Mouse (Mus musculus) midbrain, embryonic 16.5 days (tissue): Measurements from ENCODE around the gene Cuedc2. TPM values are rescaled to one million over a fixed set of nuclear protein-coding genes. Genes with fewer than 3 reads are reported as not detected.

ENCODE experiments used
- ATAC-seq: fragments of 200-750 bp; cut with Nextera tagmentation; 2 replicates; pipeline ENCODE4 v1.8.0; 2017; ENCODE audit warnings: moderate TSS enrichment
- H3K27ac ChIP-seq: fragments of 300-500 bp; sonication (generic); 2 replicates; pipeline ENCODE4 v1.5.1; 2014; ENCODE audit warnings: mild to moderate bottlenecking, low read length, mixed read lengths
- H3K27me3 ChIP-seq: fragments of 300-500 bp; sonication (generic); 2 replicates; pipeline ENCODE4 v1.6.1; 2014; ENCODE audit warnings: low read depth, low read length, mixed read lengths; ENCODE audit not compliant: control insufficient read depth, insufficient read depth
- H3K36me3 ChIP-seq: fragments of 300-500 bp; sonication (generic); 2 replicates; pipeline ENCODE4 v1.6.1; 2014; ENCODE audit warnings: mild to moderate bottlenecking, low read length, moderate library complexity, mixed read lengths; ENCODE audit not compliant: control insufficient read depth, insufficient read depth
- H3K4me1 ChIP-seq: fragments of 300-500 bp; sonication (generic); 2 replicates; pipeline ENCODE4 v1.6.1; 2014; ENCODE audit warnings: mild to moderate bottlenecking, low read length, mixed read lengths; ENCODE audit not compliant: control insufficient read depth, insufficient read depth
- H3K4me2 ChIP-seq: fragments of 300-500 bp; sonication (generic); 2 replicates; pipeline ENCODE4 v1.6.1; 2014; ENCODE audit warnings: mild to moderate bottlenecking, low read length, mixed read lengths
- H3K4me3 ChIP-seq: fragments of 300-500 bp; sonication (generic); 2 replicates; pipeline ENCODE4 v1.5.1; 2014; ENCODE audit warnings: low read depth, mild to moderate bottlenecking, low read length, moderate library complexity, mixed read lengths
- H3K9ac ChIP-seq: fragments of 300-500 bp; sonication (generic); 2 replicates; pipeline ENCODE4 v1.6.1; 2014; ENCODE audit warnings: low read depth, low read length, mixed read lengths
- H3K9me3 ChIP-seq: fragments of 300-500 bp; sonication (generic); replicated peaks from 2 replicates; pipeline ENCODE4 v1.6.1; 2014; ENCODE audit warnings: mild to moderate bottlenecking, low read length, mixed read lengths; ENCODE audit not compliant: control insufficient read depth, poor library complexity, severe bottlenecking
- WGBS: fragments of 180-500 bp; shearing (Covaris S2); extraction: QIAGEN DNeasy Blood & Tissue Kit; methylation state at CpG from one replicate; pipeline ENCODE4 v1.1.7; 2014; 5-methylcytosine and 5-hydroxymethylcytosine counted together
- polyA plus RNA-seq: library from polyadenylated mRNA; unstranded; fragments of >200 nt; fragmentation: Nextera tagmentation; extraction: Ambion mirVana; gene quantifications from 2 replicates; pipeline ENCODE4 v1.2.1, GENCODE M21; 2015

The Cuedc2 gene
- polyA plus RNA-seq, 1 experiment from 2014 or later = 332 TPM

DNA sequence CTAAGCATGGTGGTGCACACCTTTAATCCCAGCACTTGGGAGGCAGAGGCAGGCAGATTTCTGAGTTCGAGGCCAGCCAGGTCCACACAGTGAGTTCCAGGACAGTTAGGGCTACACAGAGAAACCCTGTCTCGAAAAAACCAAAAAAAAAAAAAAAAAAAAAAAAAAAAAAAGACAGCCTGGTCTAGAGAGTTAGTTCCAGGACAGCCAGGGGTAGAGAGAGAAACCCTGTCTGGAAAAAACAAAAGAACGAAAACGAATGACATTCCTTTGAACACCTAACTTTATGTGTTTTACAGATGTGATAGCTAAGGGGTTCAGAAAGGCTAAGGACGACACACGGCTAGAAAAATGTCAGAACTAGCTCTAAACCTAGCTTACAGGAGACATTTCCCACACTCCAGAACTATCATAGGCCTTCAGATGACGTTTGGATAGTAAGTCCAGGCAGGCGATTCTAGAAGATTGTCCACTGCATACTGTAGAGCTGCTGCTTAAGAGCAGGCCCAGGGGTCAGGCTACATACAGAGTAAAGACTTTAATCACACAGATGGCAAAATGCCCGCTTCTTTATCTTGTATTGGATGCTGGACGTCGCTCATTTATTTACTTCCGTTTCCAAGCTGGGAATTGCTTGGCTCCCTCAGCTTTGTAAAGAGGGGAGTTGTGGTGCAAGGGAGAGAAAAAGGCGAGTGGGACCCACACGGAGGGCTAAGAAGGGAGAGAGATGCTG lies 9.6 kb upstream of the Cuedc2 start:
- peak overlapping the region; percentile 94 for H3K9ac ChIP-seq
- H3K4me1 ChIP-seq = peaks cover 18% of the 10 kb centered on the region
- peak overlapping the region; percentile 88 for H3K4me2 ChIP-seq
- H3K36me3 ChIP-seq = no peaks in the 10 kb centered on the region
- peak; percentile 18; the same call in 1 of the 2 replicates for ATAC-seq
- H3K4me3 ChIP-seq = peak overlapping the region; percentile 80
- peak overlapping the region; percentile 89 for H3K27ac ChIP-seq
- WGBS = 29% methylated on average over 14 of the region's 14 CpGs
- no peaks in the 10 kb centered on the region for H3K9me3 ChIP-seq
- H3K27me3 ChIP-seq = peaks cover 5% of the 10 kb centered on the region; the same call in 1 of the 2 replicates

DNA sequence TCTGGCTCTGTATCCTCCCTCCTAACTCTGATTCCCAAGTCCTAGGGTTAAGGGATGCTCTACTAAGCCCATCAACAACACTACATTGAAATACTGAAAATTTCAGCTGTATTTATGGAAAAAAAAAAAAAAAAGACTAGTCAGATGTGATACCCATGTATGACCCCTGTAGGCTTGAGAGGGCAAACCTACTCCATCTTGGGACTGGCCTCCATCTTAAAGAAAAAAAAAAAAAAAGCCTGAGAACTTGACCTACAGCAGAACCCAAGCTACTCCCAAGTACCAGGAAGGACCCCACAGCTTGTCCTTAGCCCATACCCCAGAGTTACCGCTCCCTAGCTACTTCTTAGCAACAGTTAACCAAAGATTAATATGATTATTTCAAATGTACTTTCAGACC lies 8.6 kb upstream of the Cuedc2 start:
- Histone ChIP-seq H3K27me3 (peaks cover 5% of the 10 kb centered on the region; the same call in 1 of the 2 replicates), H3K4me1 (peaks cover 18% of the 10 kb centered on the region), H3K9me3 (no peaks in the 10 kb centered on the region), H3K27ac (no peak overlapping the region), H3K4me2 (no peak overlapping the region), H3K4me3 (no peak overlapping the region), H3K9ac (no peak overlapping the region), H3K36me3 (no peaks in the 10 kb centered on the region)
- no peak for ATAC-seq
- 100% methylated on average over 1 of the region's 1 CpGs for WGBS

DNA sequence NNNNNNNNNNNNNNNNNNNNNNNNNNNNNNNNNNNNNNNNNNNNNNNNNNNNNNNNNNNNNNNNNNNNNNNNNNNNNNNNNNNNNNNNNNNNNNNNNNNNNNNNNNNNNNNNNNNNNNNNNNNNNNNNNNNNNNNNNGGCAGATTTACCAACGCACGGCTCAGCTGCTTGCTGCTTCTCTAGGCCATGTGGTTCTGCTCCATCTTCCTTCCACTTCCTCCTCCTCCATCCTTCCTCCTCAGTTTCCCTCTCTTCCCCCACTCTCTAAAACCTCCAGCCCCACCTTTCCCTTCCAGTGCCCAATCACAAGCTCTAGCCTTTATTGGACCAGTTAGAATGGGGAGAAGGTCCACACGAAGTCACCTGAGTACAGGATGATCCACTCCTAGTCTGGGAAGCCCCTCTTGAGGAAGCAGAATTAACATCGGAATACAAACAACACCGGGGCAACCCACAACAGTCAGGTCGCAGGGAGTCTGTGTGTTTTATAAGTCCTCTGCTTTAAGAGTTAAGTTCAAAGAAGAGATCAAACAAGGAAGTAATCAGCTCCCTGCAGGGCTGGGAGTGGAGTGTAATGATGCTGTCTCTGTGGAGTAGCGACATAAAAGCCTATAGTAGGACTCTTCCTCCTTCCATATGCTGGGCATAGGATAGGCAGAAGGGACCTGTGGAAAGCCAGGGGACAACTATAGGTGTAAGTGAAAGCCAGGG lies 6.4 kb upstream of the Cuedc2 start:
- 23% methylated on average over 7 of the region's 7 CpGs for WGBS
- Histone ChIP-seq H3K4me1 (peaks cover 15% of the 10 kb centered on the region), H3K27ac (no peak overlapping the region), H3K4me3 (no peak overlapping the region), H3K9me3 (no peaks in the 10 kb centered on the region), H3K36me3 (no peaks in the 10 kb centered on the region), H3K9ac (no peak overlapping the region), H3K4me2 (no peak overlapping the region), H3K27me3 (peaks cover 5% of the 10 kb centered on the region; the same call in 1 of the 2 replicates)
- no peak for ATAC-seq

DNA sequence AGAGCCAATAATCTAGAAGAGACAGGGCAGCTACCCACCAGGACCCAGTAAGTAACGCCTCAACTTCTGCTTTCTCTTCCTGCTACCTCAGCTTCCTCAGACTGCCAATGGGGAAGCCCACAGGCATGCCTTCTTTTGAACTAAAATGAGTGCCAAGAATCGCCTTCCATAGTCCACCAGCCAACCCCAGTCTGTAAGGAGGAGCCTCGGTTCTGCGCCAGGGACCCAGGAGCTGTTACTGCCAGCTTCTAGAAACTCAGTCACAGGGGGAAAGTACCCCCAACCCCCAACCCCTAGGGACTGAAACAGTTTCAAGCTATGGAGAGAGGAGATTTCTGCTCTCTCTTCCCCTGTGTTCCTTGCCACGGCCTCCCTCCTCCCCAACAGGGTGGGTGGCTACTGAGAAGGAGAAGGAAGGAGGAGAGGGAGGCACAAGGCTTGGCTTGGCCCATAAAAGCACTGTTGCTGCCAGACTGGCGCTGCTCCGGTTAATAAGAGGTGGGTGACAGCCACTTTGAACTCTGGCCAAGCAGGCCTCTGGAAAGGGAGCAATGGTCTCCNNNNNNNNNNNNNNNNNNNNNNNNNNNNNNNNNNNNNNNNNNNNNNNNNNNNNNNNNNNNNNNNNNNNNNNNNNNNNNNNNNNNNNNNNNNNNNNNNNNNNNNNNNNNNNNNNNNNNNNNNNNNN lies 927 bp upstream of the Cuedc2 start:
- peak overlapping the region; percentile 54 for H3K4me2 ChIP-seq
- peak; percentile 19; the same call in 1 of the 2 replicates for ATAC-seq
- H3K27me3 ChIP-seq = peaks cover 3% of the 10 kb centered on the region; the same call in 1 of the 2 replicates
- peak overlapping the region; percentile 67 for H3K27ac ChIP-seq
- H3K9ac ChIP-seq = no peak overlapping the region; the same call in 1 of the 2 replicates
- H3K9me3 ChIP-seq = no peaks in the 10 kb centered on the region
- H3K36me3 ChIP-seq = no peaks in the 10 kb centered on the region
- WGBS = 77% methylated on average over 6 of the region's 7 CpGs
- H3K4me1 ChIP-seq = peaks cover 15% of the 10 kb centered on the region
- no peak overlapping the region for H3K4me3 ChIP-seq

DNA sequence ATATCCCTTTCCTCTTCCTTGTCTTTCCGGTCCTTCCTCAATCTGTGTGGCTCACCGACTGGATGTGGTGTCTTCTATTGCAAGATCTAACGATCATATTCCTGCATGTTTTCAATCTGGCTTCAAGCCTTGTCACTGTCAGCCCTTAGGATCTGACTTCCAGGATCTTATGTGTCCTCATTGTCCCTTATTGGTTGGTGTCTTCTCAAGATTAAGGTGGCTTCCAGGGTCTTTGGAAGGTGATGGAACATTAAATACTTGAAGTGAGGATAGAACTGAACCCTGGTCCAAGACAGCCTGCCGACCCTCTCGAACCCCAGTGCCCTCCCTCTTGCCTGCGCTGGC lies 412 bp upstream of the Cuedc2 start:
- no peaks in the 10 kb centered on the region for H3K36me3 ChIP-seq
- H3K4me2 ChIP-seq = peak overlapping the region; percentile 54
- ATAC-seq = peak; percentile 52; the same call in 1 of the 2 replicates
- peaks cover 15% of the 10 kb centered on the region for H3K4me1 ChIP-seq
- 53% methylated on average over 6 of the region's 6 CpGs for WGBS
- H3K27me3 ChIP-seq = peaks cover 3% of the 10 kb centered on the region; the same call in 1 of the 2 replicates
- peak overlapping the region; percentile 69 for H3K4me3 ChIP-seq
- H3K27ac ChIP-seq = peak overlapping the region; percentile 67
- H3K9ac ChIP-seq = peak overlapping the region; percentile 57; the same call in 1 of the 2 replicates
- H3K9me3 ChIP-seq = no peaks in the 10 kb centered on the region

DNA sequence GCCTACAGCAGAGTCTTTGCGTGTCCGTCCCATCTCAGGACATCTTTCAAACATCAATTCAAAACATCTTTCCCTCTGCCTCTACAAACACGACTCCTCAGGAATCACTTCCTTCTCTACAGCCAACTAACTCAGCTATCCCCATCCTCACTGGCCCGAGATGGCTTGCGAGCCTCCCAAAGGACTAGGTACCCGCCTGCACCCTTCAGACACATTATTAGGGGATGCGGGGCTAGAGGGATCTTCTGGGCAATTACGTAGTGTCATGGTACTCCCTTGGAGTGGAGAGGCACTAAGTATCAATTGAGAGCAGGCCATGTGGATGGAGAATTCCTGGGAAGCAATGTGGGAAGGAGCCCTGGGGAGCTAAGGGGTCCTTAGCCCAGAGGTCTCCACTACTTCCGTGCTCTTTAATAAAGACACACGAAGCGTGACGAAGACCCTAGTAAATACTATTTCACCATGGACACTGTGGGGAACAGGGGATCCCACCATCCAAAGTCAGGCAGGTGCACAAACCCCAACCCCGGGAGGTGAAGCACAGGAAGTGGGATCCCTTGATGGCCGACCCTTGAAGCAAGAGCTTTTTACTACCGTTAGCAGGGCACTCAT lies 677 bp downstream of the Cuedc2 start:
- Histone ChIP-seq H3K4me3 (peak overlapping the region; percentile 69), H3K4me2 (peak overlapping the region; percentile 79), H3K9me3 (no peaks in the 10 kb centered on the region), H3K4me1 (peaks cover 15% of the 10 kb centered on the region), H3K27ac (peak overlapping the region; percentile 83), H3K9ac (peak overlapping the region; percentile 87), H3K27me3 (peaks cover 3% of the 10 kb centered on the region; the same call in 1 of the 2 replicates), H3K36me3 (no peaks in the 10 kb centered on the region)
- ATAC-seq = no peak
- 24% methylated on average over 15 of the region's 15 CpGs for WGBS

DNA sequence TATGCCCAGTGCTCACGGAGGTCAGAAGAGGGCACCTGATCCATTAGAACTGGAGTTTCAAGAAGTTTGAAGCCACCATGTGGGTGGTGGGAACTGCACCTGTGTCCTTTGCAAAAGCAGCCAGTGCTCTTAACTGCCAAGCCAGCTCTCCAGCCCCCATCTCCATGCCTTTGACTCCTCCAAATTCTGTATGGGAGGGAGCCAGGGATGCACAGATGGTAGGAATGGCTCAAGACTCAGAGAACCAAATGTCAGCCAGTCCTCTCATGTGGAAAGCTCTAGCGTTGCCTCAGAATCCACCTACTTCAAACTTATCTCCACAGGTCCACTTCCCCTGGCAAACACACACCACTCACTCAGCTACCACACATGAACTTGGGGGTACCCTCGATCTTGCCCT lies 4.6 kb downstream of the Cuedc2 start:
- Histone ChIP-seq H3K4me2 (no peak overlapping the region), H3K27me3 (no peaks in the 10 kb centered on the region), H3K4me3 (no peak overlapping the region), H3K27ac (no peak overlapping the region), H3K4me1 (peaks cover 22% of the 10 kb centered on the region), H3K9me3 (no peaks in the 10 kb centered on the region), H3K36me3 (peaks cover 15% of the 10 kb centered on the region), H3K9ac (no peak overlapping the region)
- 89% methylated on average over 3 of the region's 3 CpGs for WGBS
- ATAC-seq = no peak

DNA sequence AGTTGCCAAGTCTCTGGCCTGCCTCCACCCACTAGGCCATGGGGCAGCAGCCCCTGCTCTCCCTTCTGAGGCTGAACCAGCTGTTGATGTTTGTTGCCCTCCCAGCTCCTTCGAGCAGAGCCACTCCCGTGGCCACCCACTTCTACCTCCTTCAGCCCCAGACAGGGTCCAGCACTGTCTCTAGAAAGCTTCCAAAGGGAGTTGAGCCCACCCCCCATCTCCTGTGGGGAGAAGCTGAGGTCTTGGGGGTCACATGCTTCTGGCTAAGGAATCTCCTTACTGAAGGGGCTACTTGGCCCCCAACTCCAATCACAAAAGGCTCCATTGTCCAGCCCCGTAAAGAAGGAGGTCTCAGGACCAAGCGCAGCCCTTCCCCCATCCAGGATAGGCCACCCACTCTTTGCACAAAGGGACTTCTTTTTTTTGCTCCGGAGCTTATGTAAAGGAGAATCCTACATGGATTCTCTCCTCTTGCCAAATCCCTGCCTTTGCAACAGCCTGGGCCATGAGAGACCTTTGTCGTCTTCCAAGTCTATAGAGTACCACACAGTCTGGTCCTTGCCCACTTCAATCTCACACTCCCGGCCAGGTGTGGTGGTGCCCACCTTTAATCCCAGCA lies 5.7 kb downstream of the Cuedc2 start:
- 35% methylated on average over 7 of the region's 7 CpGs for WGBS
- Histone ChIP-seq H3K27me3 (no peaks in the 10 kb centered on the region), H3K4me1 (peaks cover 21% of the 10 kb centered on the region), H3K4me3 (no peak overlapping the region), H3K4me2 (no peak overlapping the region), H3K9ac (no peak overlapping the region), H3K9me3 (no peaks in the 10 kb centered on the region), H3K27ac (no peak overlapping the region), H3K36me3 (peaks cover 15% of the 10 kb centered on the region)
- no peak for ATAC-seq
